Mouse (Mus musculus) thymus, postnatal 4 days (tissue): ENCODE measurements around the gene Hic2.
A peak's percentile ranks its signal among the peaks of the same experiment; 100 is the strongest.

ENCODE experiments used
- DNase-seq: peaks from one replicate; pipeline ENCODE4 v3.0.0; 2021

The Hic2 gene

DNA sequence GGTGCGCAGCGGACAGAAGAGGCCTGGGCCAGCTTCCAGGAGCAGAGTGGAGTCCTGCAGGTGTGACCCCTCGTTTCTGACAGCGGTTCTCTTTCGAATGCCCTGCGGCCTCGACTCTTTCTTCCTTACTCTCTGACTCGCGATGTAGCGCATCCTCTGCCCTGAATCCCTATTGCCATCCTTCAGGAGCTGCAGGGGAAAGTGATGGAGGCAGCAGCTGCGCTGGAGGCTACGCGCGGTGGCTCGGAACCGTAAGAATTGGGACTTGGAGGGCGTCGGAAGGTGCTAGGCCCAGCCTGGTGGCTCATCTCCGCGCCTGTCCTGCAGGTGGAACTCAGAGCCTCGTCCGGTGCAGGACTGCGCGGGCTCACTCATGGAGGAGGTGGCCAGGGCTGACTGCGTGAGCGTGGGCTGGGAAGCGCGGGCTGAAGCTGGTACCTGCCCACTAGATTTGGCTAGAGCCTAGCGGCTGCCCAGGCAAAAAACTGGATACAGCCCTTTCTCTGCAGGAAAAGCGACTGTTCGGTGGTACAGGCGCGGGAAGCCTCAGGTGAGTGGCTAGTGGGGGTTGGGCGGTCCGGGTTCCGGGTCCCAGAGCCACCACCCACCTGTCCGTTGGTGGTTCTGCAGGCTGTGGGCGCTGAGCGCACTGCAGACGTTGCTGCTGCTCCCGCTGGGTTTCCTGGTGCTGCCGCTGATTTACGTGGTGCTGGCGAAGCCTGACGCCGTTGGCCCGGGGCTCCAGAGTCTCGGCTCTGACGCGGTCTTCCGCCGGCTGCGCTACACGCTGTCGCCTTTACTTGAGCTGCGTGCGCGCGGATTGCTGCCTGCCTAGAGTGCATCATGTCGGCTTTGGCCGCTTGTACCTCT, 44.2 kb downstream of the Hic2 start:
- DNase-seq = peak; percentile 80

GRCm38 (mm10) chr16:17280471-17280870, 47.1 kb downstream of the Hic2 start:
- DNase-seq = no peak

GRCm38 (mm10) chr16:17283151-17283550, 49.8 kb downstream of the Hic2 start:
- no peak for DNase-seq

- DNase-seq = no peak
These were observed 53.7 kb downstream of the Hic2 start for GRCm38 (mm10) chr16:17287103-17287502.

DNA sequence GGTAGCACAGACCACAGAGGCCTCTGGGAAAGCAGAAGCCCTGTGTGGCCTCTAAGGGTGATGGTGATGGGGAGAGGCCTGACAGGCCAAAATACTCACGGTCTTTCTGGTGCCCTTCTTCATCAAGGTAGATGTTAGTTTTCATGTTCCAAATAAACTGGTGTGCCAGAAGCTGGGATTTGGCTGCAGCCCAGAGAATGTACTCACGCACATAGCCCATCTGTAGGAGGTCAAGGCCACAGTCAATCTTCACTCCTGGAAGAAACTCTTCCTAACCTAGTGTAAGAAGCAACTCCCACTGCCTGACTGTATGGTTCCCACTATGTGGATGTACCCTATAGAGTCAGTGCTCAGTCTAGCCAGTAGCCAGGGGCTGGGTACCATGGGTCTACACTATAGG, 57.6 kb downstream of the Hic2 start:
- DNase-seq = no peak

DNA sequence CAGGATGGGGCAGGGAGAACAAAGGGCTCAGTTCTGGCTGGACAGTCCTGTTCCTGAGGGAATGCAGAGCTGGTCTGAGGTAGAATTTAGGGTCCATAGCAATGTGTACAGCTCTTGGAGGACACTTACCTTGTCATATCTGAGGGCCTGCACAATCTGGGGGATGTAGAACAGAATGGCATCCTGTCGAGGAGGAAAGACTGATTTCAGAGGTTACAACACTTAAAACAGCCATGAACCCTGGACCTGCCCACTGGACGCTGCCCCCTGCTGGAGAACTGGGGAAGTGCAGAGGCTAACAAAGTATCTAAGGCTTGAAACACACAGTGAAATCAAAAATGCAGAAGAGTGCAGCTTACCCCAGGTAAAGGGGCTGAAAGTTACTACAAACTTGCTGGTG, 59.4 kb downstream of the Hic2 start:
- peak; percentile 95 for DNase-seq

- no peak for DNase-seq
These were observed 67.4 kb downstream of the Hic2 start for GRCm38 (mm10) chr16:17300818-17301217.

GRCm38 (mm10) chr16:17303521-17304245, 70.3 kb downstream of the Hic2 start:
- DNase-seq = no peak

DNA sequence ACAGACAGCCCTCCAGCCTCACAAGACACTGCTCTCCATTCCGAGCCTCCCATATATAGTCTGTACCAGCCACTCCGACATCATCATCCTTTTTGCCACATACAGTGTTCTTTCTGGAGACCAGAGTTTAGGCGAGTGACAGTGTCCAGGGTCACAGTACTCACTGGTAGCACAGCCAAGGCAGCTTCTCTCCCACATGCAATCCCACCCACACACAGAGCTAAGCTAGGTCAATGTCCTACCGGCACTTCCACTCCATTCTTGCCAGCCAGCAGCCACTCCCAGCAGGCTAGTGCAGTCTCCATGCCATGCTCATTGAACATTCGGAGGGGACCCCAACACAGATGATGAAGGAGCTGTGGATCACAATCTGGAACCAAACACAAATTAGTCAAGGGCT, 74.1 kb downstream of the Hic2 start:
- DNase-seq = no peak

DNA sequence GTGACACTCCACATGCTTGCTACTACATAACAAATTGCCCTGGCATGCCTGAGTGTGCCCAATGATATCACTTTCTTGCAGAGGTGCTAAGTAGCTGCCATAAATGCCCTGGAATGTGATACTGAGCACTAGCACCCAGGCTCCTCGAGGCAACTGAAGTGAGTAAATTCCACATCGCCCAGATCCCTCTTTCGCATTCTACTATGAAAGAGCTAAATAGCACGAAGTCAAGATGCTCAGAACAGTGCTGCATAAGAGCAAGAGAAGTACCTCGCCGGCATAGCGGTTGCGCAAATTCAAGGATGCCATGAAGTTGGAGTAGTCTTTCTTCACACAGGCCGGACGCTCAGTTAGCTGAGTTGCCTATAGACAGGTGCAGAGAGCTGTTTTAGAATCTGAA, 75.7 kb downstream of the Hic2 start:
- DNase-seq = no peak

DNA sequence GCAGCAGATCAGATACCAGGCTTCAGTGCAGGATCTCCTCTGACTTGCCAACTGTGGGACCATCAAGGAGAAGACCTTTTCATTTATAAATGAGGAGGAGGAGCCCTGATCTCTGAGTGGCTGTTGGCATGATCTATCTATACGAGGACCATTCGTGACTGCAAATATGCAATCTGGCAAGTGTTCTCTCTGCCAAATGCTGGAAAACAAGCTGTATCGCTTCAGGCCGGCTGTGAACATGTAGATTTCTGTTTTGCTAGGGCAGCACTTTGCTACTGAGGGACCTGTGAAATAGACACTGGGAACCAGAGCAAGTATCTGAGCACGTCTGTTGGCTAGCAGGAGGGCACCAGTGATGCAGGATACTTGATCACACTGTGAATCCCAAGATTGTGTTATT, 79.2 kb downstream of the Hic2 start:
- no peak for DNase-seq
